Mouse (Mus musculus) olfactory bulb, adult 2 months (tissue): ENCODE results near the gene Plekhb2.

Source experiments
- CTCF ChIP-seq: fragments of 200-500 bp; IDR thresholded peaks from 2 replicates; pipeline ENCODE4 v1.5.1; 2012; ENCODE audit warnings: low read depth, mild to moderate bottlenecking, low read length, moderate library complexity; ENCODE audit not compliant: insufficient read depth
- POLR2A ChIP-seq: fragments of 200-500 bp; IDR thresholded peaks from 2 replicates; pipeline ENCODE4 v1.6.1; 2012; ENCODE audit warnings: mild to moderate bottlenecking, low read depth, low read length, moderate library complexity; ENCODE audit not compliant: insufficient read depth

- TF ChIP-seq POLR2A (no peak), CTCF (no peak)
Observed at GRCm38 (mm10) chr1:34811035-34811434, 38.7 kb upstream of the Plekhb2 start.
